Mouse (Mus musculus) layer of hippocampus, postnatal 10 days (tissue): ENCODE measurements around the gene Acsl3. TPM values are rescaled to one million over a fixed set of nuclear protein-coding genes. Genes with fewer than 3 reads are reported as not detected.
A peak's percentile ranks its signal among the peaks of the same experiment; 100 is the strongest.

Experiments
- DNase-seq, 2 experiments: peaks; one replicate each; pipeline ENCODE4 v3.0.0; 2021; ENCODE audit warnings: low spot score in 2 of 2
- total RNA-seq, 2 experiments: library from RNA; stranded (reverse); gene quantifications; 2 replicates each; pipeline ENCODE4 v1.2.3; 2021

Gene Acsl3
- total RNA-seq, 2 experiments from 2014 or later: 134 to 144 TPM

DNA sequence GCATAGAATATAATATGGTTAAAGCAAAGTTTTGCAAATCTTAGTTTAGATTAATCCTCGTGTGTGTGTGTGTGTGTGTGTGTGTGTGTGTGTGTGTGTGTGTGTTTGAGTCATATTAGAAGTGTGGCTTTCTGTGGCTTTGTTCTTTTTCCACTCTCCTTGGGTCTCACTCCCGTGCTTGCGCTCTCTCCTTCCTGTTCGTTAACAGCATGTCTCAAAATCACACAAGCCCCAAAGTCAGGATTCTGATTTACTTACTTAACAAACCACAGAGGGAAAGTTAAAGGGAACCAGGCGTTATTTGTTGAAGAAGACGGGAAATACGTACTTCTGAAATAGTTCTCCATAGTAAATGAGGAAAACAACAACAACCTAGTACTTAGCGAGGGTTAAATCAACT is 26.5 kb downstream of the Acsl3 start:
- DNase-seq: no peak

GRCm38 (mm10) chr1:78686872-78687271 is 29.2 kb downstream of the Acsl3 start:
- DNase-seq: peak in 1 of 2 experiments; percentile 34

- no peak for DNase-seq
These were observed 30.5 kb downstream of the Acsl3 start for GRCm38 (mm10) chr1:78688149-78688548.

DNA sequence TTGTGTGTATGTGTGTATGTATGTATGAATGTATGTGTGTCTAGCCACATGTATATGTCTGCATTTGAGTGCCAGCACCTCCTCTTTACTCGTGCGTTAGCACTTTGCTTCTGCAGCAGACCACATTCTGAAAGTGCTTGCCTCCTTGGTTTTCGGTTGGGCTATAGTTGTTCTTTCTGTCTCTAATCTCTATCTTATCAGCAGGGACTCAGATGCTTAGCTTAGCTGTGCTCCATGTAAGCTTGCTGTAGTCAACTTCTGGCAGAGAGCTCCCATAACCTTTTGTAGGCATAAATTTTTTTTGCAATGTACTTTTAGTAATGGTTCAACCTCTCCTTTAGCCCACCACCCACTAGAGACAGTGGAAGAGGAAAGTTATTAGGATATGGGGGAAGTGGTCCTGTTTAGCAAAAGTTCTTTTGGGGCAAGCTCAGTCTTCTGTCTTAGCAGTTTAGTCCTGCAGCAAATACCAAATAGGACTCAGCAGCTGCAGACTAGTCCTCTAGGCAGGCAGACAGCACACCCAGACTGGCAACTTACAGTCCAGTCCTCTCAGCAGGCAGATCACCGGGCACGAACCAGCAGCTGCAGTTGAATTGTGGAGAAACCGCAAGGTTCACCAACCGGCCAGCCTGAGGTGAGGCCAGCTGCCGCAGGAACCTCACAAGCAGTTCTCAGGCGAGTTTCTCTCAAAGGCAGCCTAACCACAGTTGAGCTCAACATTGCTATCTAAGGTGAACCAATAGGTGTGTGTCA is 37.1 kb downstream of the Acsl3 start:
- no peak for DNase-seq

- DNase-seq: no peak
These were observed 38.7 kb downstream of the Acsl3 start for GRCm38 (mm10) chr1:78696305-78696704.

DNA sequence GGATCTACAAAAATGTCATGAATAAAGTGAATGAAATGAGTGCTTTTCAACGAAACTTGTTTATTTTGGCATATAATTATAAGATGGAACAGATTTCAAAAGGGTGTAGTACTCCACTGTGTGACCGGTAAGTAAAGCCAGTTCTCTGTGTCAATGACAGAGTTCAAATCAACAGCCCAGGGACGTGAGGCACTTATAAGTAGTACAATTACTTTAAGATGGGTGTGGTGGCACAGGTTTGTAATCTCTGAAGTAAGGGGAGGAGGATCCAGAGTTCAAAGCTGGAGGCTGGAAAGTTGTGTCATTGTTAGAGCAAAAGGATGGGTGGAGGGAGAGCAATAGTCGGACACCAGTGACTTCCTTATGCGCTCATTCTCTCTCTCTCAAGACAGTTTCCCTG is 39.3 kb downstream of the Acsl3 start:
- DNase-seq: no peak

DNA sequence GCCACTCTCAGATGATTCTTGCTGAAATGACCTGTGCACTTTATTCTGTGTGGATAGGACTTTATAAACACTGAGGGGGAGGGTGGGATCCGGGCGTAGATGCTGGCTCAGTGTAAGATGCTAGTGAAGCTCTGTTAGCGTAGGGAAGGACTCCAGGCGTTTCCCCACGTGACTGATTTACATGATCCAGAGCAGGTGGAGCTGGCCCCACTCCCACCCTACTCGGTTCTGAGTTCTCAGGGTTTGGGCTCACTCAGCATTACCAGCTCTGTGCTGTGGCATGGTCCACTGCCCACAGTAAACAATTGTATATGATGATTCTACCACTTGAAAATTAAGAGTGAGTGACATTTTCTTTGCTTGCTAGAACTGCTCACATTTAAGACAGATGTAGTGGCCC is 40.5 kb downstream of the Acsl3 start:
- no peak for DNase-seq

DNA sequence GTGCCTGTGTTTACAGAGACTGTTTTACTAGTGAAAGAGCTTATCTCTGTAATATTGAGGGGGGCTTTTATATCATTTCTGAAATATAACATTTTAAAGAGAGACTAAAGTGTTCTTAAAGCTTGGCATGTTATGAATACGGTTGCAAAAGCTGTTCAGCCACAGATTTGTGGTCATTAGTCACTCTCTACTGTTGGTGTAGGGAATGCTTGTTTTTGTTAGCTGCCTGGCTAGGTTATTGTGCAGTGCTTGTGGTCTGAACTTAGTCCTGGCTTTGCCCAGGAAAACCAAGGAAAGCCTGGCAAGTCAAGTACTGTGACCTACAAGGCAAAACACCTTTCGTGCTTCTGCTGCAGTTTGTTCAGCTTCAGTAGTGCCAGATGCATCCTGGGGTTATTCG is 44.1 kb downstream of the Acsl3 start:
- DNase-seq: no peak

GRCm38 (mm10) chr1:78702282-78702963 is 44.8 kb downstream of the Acsl3 start:
- DNase-seq: no peak

DNA sequence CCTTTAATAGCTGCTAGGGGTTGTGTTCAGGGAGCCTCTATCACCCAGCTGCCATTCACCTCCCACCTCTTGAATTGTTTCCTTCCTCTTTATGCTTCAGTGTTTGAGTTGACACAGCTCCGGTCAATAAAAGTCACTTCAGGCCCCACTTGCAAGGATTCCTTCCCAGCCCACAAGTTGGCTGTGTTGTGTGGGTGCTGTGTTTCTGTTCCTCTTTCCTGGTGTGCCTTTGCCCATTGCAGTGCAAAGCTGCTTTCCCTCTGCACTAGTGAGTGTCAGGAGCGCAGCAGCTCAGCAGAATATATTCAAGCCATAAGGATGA is 45.3 kb downstream of the Acsl3 start:
- DNase-seq: no peak

- no peak for DNase-seq
These were observed 48.7 kb downstream of the Acsl3 start for GRCm38 (mm10) chr1:78706338-78706737.

DNA sequence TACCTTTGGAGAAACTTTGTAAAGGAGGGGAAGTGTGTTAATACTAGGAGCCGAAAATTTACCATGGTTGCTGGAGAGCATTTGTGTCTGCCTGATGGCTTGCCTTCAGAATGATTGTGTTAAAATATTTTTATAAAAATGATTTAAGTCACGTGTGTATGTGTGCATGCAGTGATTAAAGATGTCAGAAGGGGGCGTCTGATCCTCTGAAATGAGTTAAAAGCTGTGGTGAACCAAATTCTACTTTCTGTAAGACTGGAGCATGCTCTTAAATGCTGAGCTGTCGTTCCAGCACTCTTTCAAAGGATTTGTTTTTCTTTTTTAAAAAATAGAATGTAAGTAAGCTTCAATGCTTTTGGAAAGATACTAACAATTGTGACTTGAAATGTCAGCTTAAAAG is 49.7 kb downstream of the Acsl3 start:
- DNase-seq: peak; percentile 45 to 58

GRCm38 (mm10) chr1:78710026-78710425 is 52.4 kb downstream of the Acsl3 start:
- no peak for DNase-seq

DNA sequence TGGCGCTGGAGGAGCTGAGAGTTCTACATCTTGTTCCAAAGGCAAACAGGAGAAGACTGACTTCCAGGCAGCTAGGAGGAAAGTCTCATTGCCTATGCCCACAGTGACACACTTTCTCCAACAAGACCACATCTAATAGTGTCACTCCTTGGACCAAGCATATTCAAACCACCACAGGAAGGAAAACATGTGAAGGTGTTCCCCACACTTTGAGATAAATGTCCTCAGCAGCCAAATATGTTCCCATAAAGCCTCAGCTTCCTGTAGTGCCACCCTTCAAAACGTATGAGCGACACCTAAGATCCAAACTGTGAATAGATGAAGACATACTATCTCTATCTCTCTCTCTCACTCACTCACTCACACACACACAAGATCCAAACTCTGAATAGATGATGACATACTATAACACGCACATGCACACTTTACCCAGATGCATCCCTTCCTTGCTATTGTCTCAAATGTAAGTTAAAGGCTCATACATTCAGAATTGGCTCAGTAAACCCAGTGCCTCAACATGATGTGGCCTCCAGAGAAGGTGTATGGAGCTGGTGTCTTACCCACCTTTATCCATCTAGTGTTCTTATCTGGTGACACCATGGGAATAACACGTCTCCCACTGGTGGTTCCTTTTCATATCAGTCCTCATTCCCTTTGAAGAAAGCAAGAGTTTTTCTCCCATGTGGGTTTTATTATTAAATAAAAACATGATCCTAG is 53.1 kb downstream of the Acsl3 start:
- DNase-seq: no peak

DNA sequence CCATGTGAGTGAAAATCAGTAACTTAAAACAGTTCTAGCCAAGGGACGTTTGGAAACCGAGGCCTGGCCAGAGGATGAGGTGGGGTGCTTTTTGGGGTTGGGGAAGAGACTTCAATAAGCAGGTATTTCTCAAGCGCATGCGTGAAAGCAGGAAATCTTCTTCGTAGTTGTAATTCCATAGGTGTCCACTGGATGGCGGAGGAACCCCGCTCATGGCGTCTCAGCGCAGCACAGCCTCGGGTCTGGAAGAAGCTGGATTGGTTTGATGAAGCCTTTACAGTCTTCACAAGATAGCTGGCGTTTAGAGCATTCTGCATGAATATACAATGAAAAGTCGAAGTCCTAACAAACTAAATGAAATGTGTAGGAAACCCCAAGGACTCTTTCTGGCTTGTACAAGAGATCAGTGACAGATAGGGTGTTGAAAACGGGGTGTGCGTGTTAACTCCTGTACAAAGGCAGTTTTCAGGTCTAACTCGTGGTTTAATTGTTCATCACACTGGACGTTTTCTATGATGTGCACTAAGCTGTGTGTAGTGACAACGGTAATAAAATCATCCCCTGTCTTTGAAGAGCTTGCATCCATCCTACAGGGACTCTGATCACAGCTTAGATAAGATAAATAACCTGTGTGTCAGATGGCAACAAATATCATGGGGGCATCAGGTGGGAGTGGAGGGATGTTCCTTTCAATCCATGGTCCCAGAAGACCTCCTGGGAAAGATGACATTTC is 67.0 kb downstream of the Acsl3 start:
- peak; percentile 88 to 92 for DNase-seq

DNA sequence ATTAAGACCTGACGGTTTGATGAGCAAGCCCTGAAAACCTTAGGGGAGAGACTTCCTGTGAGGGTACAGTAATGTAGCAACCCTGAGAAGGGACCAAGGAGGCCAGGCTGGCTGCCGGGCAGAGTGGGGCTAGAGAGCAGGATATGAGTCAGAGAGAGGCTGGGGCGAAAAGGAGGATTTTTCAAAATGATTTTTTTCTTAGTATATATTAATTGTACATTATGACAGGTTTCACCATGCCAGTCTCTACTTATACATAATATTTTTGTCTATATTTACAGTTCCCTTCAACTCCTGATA is 67.5 kb downstream of the Acsl3 start:
- DNase-seq: no peak

- peak; percentile 43 to 62 for DNase-seq
These were observed 68.1 kb downstream of the Acsl3 start for GRCm38 (mm10) chr1:78725617-78726223.

- DNase-seq: no peak
These were observed 72.6 kb downstream of the Acsl3 start for GRCm38 (mm10) chr1:78730114-78730720.

DNA sequence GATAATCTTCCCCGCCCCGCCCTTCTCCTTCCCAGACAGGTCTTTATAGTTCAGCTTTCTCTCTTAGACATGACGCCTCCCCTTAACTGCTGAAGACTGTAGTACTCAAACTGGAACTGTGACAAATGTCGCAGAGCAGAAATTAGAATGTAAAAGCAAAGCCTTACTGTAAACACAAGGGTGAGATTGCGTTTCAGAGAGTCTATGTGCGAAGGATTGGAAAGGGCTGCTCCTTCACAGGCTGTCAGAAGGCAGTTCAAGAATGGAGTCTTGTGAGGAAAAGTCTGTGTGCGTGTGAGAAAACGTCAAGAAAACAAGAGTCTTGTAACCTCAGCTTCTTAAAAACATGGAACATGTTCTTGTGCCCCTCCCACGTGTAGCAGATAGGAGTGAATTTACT is 74.7 kb downstream of the Acsl3 start:
- no peak for DNase-seq

DNA sequence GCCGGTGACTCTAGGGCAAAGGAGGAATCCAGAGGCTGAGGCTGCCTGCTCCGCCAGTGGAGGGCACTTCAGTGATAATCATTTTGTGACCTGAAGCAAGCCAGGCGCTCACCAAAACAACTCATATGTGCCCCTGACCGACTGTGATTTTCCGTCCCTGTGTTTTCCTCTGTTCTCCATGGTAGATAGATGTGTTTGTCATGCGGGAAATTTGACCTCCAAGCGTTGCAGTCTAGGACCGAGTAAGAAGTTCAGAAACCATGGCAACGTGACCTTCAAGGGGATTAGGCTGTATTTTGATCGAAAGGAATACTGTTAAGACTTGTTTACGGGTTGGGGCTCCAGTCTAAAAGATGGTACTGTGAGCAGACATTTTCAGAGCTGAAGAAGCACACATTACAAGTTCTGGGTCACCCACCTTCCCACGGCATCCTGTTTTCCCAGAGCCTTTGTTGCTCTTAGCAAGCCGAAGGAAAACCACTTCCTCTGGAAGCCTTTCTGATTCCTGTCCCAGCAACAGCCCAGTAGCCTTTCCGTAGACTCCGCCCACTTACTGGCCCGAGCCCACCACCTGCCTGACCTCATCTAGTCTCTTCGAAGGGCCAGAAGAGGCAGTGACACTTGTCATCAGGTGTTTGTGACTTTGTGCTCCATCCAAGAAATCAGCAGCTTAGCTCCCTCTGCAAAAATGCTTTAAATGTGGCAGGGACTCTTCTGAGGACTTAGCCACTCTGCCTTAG is 76.8 kb downstream of the Acsl3 start:
- no peak for DNase-seq
